Mouse (Mus musculus) adrenal gland, postnatal 36 days (tissue): ENCODE data around the gene Hapln4. TPM values are rescaled to one million over a fixed set of nuclear protein-coding genes. Genes with fewer than 3 reads are reported as not detected.
"Not testable (repeated sequence)": the region's sequence is repeated elsewhere in the genome, so short reads cannot be mapped to it uniquely, and the experiment has no call there.

ENCODE experiments used
- DNase-seq, 2 experiments: peaks; one replicate each; pipeline ENCODE4 v3.0.0; 2021; ENCODE audit warnings: mixed read lengths in 1 of 2
- long read RNA-seq, 2 experiments: library from polyadenylated mRNA; stranded (forward); transcript quantifications; one replicate each; pipeline ENCODE4 v2.0.0; 2021; ENCODE audit warnings: borderline sequencing depth in 2 of 2
- total RNA-seq, 2 experiments: library from RNA; stranded (reverse); gene quantifications; 2 replicates each; pipeline ENCODE4 v1.2.3; 2021

The Hapln4 gene
- total RNA-seq = under 1 TPM; 0.33 to 0.50 TPM
- long read RNA-seq, experiment 1 = 0 reads
- long read RNA-seq, experiment 2, partial matches to known transcripts = 0 of 1 reads
- long read RNA-seq, experiment 2, other reads (novel, unspliced or antisense) = 0 of 1 reads

DNA sequence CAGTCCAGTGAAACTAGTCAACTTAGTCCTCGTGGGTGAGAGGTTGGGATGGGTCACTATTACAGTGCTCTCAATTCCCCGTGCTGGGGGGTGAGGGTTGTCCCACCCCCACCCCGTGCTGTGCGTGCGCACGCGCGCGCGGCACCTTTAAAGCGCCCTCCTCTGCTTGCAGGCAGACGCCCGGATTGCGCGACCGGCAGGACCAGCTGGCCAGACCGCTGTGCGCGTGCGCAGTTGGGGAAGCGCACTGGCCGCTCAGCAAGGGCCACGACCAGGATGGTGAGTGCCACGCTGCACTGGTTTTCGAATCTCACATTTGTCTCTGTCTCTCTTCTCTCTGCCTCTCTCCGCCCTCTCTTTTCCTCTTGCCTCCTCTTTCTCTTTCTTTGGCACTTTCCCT, at the start of gene Hapln4:
Gene Hapln4 (plus strand): TSS at position 173 of the 400 bp plus-strand sequence.
- DNase-seq = peak; percentile 76 to 80

- no peak for DNase-seq
Observed at GRCm38 (mm10) chr8:70037994-70038393, 45.3 kb upstream of the Hapln4 start.

DNA sequence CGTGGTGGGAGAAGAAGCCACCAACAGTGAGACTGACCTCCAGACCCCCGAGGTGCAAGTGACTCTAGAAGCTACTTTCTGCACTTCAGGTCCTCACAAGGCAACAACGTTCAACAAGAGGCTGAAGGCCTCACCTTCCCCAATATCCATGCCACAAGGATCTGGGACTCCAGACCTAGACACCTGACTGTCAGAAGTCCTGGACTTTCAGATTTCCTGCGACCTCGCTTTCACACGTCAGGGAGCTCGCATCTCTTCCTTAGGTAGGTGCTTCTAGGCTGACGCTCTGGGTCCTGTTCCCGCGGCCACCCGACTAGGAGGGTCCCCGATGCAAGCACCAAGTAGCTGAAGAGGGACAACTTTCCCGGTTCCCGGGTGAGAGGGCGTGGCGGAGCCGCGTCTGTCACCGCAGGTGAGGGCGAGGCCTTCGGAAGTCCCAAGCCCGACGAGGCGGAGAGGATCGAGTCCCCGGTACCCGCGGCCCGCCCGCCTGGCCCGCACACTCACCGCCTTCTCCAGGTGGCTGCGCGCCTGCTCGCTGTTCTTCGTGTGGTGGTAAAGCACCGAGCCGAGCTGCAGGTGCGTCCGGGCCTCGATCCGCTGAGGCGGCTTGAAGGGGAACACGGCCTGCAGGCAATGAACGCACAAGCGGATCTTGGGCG, 41.2 kb upstream of the Hapln4 start:
- peak in 1 of 2 experiments; percentile 41 for DNase-seq

- peak; percentile 97 to 98 for DNase-seq
Observed at GRCm38 (mm10) chr8:70042583-70043455, 40.4 kb upstream of the Hapln4 start, which contains the start of the genes Mau2 and Sugp1. TSS of gene Mau2 (minus strand) at chr8:70042734. TSS of gene Sugp1 (plus strand) at chr8:70042813.

- DNase-seq = no peak
Observed at GRCm38 (mm10) chr8:70043996-70044395, 39.3 kb upstream of the Hapln4 start.

GRCm38 (mm10) chr8:70049662-70050061, 33.6 kb upstream of the Hapln4 start:
- no peak for DNase-seq

DNA sequence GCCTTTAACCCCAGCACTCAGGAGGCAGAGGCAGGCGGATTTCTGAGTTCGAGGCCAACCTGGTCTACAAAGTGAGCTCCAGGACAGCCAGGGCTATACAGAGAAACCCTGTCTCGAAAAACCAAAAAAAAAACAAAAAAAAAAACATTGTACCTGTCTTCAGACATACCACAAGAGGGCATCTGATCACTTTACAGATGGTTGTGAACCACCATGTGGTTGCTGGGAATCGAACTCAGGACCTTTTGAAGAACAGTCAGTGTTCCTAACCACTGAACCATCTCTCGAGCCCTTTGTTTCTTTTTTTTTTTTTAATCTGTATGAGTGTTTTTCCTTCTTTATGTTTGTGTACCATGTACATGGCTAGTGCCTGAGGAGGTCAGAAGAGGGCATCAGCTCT, 32.8 kb upstream of the Hapln4 start:
- not testable (repeated sequence) for DNase-seq

- no peak for DNase-seq
Observed at GRCm38 (mm10) chr8:70057721-70058120, 25.5 kb upstream of the Hapln4 start.

GRCm38 (mm10) chr8:70071836-70072440, 11.3 kb upstream of the Hapln4 start:
- DNase-seq = no peak

- DNase-seq = peak; percentile 44 to 72
Observed at GRCm38 (mm10) chr8:70072441-70073069, 10.7 kb upstream of the Hapln4 start, which contains the start of gene Tm6sf2. TSS of gene Tm6sf2 (plus strand) at chr8:70072924.

GRCm38 (mm10) chr8:70073120-70073519, 10.1 kb upstream of the Hapln4 start:
- DNase-seq = no peak

GRCm38 (mm10) chr8:70073682-70074081, 9.6 kb upstream of the Hapln4 start:
- DNase-seq = no peak

DNA sequence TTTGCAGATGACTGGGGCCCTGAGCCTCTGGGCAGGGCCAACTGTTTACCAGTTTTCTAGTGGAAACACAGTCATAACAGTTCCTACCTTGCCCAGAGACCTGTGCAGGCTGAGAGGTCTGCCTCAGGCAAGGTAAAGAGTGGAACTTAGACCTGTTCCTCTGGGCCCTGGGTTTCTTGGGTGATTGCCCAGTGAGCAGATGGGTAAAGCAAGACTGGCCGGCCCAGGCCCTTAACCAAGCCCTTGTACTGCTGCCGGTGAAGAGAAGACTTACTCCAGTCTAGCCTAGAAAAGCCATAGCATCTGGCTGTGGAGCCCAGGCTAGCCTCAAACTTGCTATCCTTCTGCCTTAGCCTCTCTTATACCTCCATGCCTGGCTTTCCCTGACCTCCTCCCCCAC, 1.3 kb upstream of the Hapln4 start:
- DNase-seq = no peak

DNA sequence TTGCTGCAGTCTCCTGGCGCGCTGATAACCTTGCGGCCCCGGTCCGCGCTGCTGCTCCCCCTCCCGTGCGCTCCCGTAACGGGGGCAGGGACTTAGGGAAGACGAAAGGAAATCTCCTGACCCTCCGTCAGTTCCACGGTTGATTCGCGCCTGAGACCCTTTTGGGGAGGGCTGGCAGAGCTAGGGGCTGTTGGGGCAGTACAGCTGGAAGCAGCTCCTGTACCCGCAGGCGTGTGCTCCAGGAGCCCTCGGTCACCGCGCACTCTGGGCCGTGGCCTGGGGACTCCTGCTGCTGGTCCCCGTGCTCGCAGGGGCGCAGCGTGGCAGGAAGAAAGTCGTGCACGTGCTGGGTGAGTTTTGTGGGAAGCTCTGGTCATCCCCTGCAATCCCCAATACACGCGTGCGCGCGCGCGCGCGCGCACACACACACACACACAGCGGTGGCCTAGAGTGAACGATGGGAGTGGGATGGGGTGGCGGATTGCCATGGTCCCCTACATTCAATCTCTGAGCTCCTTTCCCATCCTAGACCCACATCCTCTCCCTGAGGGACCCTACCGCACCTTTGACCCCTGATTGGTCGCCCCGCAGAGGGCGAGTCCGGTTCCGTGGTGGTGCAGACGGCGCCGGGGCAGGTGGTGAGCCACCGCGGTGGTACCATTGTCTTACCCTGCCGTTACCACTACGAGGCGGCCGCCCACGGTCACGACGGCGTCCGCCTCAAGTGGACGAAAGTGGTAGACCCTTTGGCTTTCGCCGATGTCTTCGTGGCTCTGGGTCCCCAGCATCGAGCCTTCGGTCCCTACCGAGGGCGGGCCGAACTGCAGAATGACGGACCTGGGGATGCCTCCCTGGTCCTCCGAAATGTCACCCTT, 1.2 kb downstream of the Hapln4 start:
- peak in 1 of 2 experiments; percentile 11 for DNase-seq

GRCm38 (mm10) chr8:70086151-70086550, 2.9 kb downstream of the Hapln4 start:
- no peak for DNase-seq

DNA sequence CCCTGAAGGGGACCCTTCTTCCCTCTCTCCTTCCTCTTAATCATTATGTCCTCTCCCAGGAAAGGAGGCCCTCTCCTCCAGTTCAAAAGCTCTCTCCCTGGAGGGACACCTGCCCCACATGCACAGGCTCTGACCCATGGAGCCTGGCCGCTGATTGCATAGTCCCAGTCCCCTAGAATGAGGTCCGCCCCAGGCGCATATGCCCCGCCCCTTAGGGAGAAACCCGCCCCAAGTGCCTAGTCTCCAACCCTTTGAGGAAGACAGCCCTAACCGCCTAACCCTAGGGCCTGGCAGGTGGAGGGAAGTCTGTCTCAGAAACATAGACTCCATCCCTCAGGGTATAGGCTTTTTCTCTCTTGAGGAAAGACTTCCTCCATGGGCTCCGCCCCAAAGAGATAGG, 4.0 kb downstream of the Hapln4 start:
- DNase-seq = peak in 1 of 2 experiments; percentile 18

GRCm38 (mm10) chr8:70087836-70088650, 4.8 kb downstream of the Hapln4 start:
- DNase-seq = peak; percentile 48 to 65

GRCm38 (mm10) chr8:70089296-70089960, 6.2 kb downstream of the Hapln4 start:
- DNase-seq = no peak

GRCm38 (mm10) chr8:70092786-70093185, 9.5 kb downstream of the Hapln4 start:
- no peak for DNase-seq
